Mouse (Mus musculus) C2C12 (cell line): ENCODE measurements around the gene Clpb.

Source experiments
- CTCF ChIP-seq: IDR thresholded peaks from one replicate; pipeline ENCODE4 v1.5.1; 2011; ENCODE audit not compliant: control insufficient read depth, insufficient read depth, insufficient read length
- MAX ChIP-seq: IDR thresholded peaks from one replicate; pipeline ENCODE4 v1.6.1; 2011; ENCODE audit warnings: mild to moderate bottlenecking, control low read depth
- USF1 ChIP-seq: IDR thresholded peaks from one replicate; pipeline ENCODE4 v1.6.1; 2011; ENCODE audit warnings: low read depth, mild to moderate bottlenecking, control low read depth, moderate library complexity

- TF ChIP-seq USF1 (no peak), MAX (no peak), CTCF (no peak)
These were observed 46.8 kb downstream of the Clpb start for GRCm38 (mm10) chr7:101710236-101710635.
